Mouse (Mus musculus) v-Abl transformed pro-B cells (cell line): Measurements from ENCODE around the gene Fosb.

Source experiments
- in situ Hi-C, 2 experiments: fragments of 400-800 bp; cut with MboI; formaldehyde crosslinking; loops; one replicate each; pipeline ENCODE4 v1.15.1; 2025; ENCODE audit not compliant: unreplicated experiment in 2 of 2

Gene Fosb

GRCm38 (mm10) chr7:19309884-19310641 lies at the start of gene Fosb:
Fosb (minus strand) TSS chr7:19310051.
- in situ Hi-C loops = no loop called here

GRCm38 (mm10) chr7:19359299-19359891 lies 49.5 kb upstream of the Fosb start, which contains the start of the genes Cd3eap and Ppp1r13l:
Cd3eap (minus strand) TSS chr7:19359483.
Ppp1r13l (plus strand) TSS chr7:19359749.
- in situ Hi-C loops = no loop called here

- in situ Hi-C loops = no loop called here
Measured at GRCm38 (mm10) chr7:19358634-19359033, 48.8 kb upstream of the Fosb start.

- in situ Hi-C loops = no loop called here
Measured at GRCm38 (mm10) chr7:19357381-19358375, 47.8 kb upstream of the Fosb start.

GRCm38 (mm10) chr7:19356311-19356710 lies 46.5 kb upstream of the Fosb start:
- in situ Hi-C loops = no loop called here

GRCm38 (mm10) chr7:19354991-19355390 lies 45.1 kb upstream of the Fosb start:
- in situ Hi-C loops = no loop called here

- in situ Hi-C loops = no loop called here
Measured at GRCm38 (mm10) chr7:19350221-19350620, 40.4 kb upstream of the Fosb start.

- in situ Hi-C loops = no loop called here
Measured at GRCm38 (mm10) chr7:19349188-19349915, 39.5 kb upstream of the Fosb start.

GRCm38 (mm10) chr7:19344938-19345471 lies 35.2 kb upstream of the Fosb start:
- in situ Hi-C loops = loop anchor here (5.0 kb wide), 1 partner anchor 43 kb away; no protein-coding TSS in a partner anchor

GRCm38 (mm10) chr7:19344237-19344847 lies 34.5 kb upstream of the Fosb start, which contains the start of gene Ercc1:
Ercc1 (plus strand) TSS chr7:19344778.
- in situ Hi-C loops = loop anchor here (5.0 kb wide), 1 partner anchor 42 kb away; no protein-coding TSS in a partner anchor

- in situ Hi-C loops = loop anchor here (5.0 kb wide), 1 partner anchor 41 kb away; no protein-coding TSS in a partner anchor
Measured at GRCm38 (mm10) chr7:19343210-19343808, 33.5 kb upstream of the Fosb start.

- in situ Hi-C loops = loop anchor here (5.0 kb wide), 1 partner anchor 40 kb away; no protein-coding TSS in a partner anchor
Measured at GRCm38 (mm10) chr7:19342481-19343027, 32.7 kb upstream of the Fosb start.

- in situ Hi-C loops = loop anchor here (5.0 kb wide), 1 partner anchor 40 kb away; no protein-coding TSS in a partner anchor
Measured at GRCm38 (mm10) chr7:19341761-19342409, 32.0 kb upstream of the Fosb start.

- in situ Hi-C loops = loop anchor here (5.0 kb wide), 1 partner anchor 39 kb away; no protein-coding TSS in a partner anchor
Measured at GRCm38 (mm10) chr7:19341250-19341649, 31.4 kb upstream of the Fosb start.

- in situ Hi-C loops = no loop called here
Measured at GRCm38 (mm10) chr7:19338596-19338995, 28.7 kb upstream of the Fosb start.

GRCm38 (mm10) chr7:19338060-19338459 lies 28.2 kb upstream of the Fosb start:
- in situ Hi-C loops = no loop called here

GRCm38 (mm10) chr7:19337122-19337521 lies 27.3 kb upstream of the Fosb start:
- in situ Hi-C loops = no loop called here

- in situ Hi-C loops = no loop called here
Measured at GRCm38 (mm10) chr7:19335583-19335982, 25.7 kb upstream of the Fosb start.
